26 mouse cellular contexts compared by ENCODE assay signal in genomic region chr16:33668448-33668847, GRCm38 (mm10).
"Had no signal": no experiment of that assay in that cellular context is flagged by ENCODE, and none has a peak within 500 bp of the region (broad histone marks: within the 10 kb centered on the region; RNA-seq: fewer than 3 reads in every experiment).

No protein-coding gene starts in this region.

- H3K36me3 ChIP-seq: heart, embryonic 13.5 days; heart, embryonic 15.5 days; hindbrain, embryonic 13.5 days; hindbrain, embryonic 15.5 days; intestine, embryonic 15.5 days; kidney, embryonic 15.5 days; limb, embryonic 10.5 days; limb, embryonic 12.5 days; liver, embryonic 13.5 days had no signal

- H3K9ac ChIP-seq: heart, embryonic 13.5 days; heart, embryonic 15.5 days; hindbrain, embryonic 13.5 days; hindbrain, embryonic 15.5 days; intestine, embryonic 15.5 days; kidney, embryonic 15.5 days; limb, embryonic 12.5 days; liver, embryonic 13.5 days had no signal

- ATAC-seq: hindbrain, postnatal 0 days; intestine, embryonic 15.5 days had no signal

- DNase-seq: gastrocnemius, postnatal 14 days; gastrocnemius, postnatal 36 days; heart, adult 18-20 months; heart, postnatal 14 days; heart, postnatal 36 days; kidney, adult 11 months; kidney, adult 2 months; kidney, adult 9 months; kidney, postnatal 14 days; kidney, postnatal 36 days; liver; liver, embryonic 13.5 days had no signal

- H3K9me3 ChIP-seq: heart, embryonic 13.5 days; heart, embryonic 15.5 days; hindbrain, embryonic 13.5 days; hindbrain, embryonic 15.5 days; intestine, embryonic 15.5 days; kidney, embryonic 15.5 days; limb, embryonic 10.5 days; limb, embryonic 12.5 days; liver, embryonic 13.5 days had no signal

- H3K27me3 ChIP-seq: heart, embryonic 13.5 days; heart, embryonic 15.5 days; hindbrain, embryonic 13.5 days; hindbrain, embryonic 15.5 days; intestine, embryonic 15.5 days; kidney, embryonic 15.5 days; limb, embryonic 12.5 days; liver, embryonic 13.5 days had no signal

- H3K27ac ChIP-seq: heart, embryonic 13.5 days; heart, embryonic 15.5 days; hindbrain, embryonic 13.5 days; hindbrain, embryonic 15.5 days; hindbrain, postnatal 0 days; intestine, embryonic 15.5 days; kidney, embryonic 15.5 days; kidney, postnatal 0 days; layer of hippocampus, adult 2 months; left cerebral cortex, adult 2 months; limb, embryonic 10.5 days; limb, embryonic 12.5 days; liver, embryonic 13.5 days had no signal

- H3K4me1 ChIP-seq: hindbrain, embryonic 13.5 days; hindbrain, embryonic 15.5 days; kidney, embryonic 15.5 days; limb, embryonic 12.5 days; liver, embryonic 13.5 days had no signal

- H3K4me3 ChIP-seq: heart, embryonic 13.5 days; heart, embryonic 15.5 days; hindbrain, embryonic 13.5 days; hindbrain, embryonic 15.5 days; intestine, embryonic 15.5 days; kidney, embryonic 15.5 days; layer of hippocampus, adult 2 months; left cerebral cortex, adult 2 months; limb, embryonic 10.5 days; limb, embryonic 12.5 days; liver, embryonic 13.5 days had no signal

- H3K4me2 ChIP-seq: heart, embryonic 11.5 days; heart, embryonic 13.5 days; heart, embryonic 15.5 days; hindbrain, embryonic 13.5 days; hindbrain, embryonic 15.5 days; intestine, embryonic 15.5 days; kidney, embryonic 15.5 days; limb, embryonic 12.5 days; liver, embryonic 11.5 days; liver, embryonic 13.5 days had no signal
